Mouse (Mus musculus): Measurements from ENCODE around the gene Foxl2.

DNA sequence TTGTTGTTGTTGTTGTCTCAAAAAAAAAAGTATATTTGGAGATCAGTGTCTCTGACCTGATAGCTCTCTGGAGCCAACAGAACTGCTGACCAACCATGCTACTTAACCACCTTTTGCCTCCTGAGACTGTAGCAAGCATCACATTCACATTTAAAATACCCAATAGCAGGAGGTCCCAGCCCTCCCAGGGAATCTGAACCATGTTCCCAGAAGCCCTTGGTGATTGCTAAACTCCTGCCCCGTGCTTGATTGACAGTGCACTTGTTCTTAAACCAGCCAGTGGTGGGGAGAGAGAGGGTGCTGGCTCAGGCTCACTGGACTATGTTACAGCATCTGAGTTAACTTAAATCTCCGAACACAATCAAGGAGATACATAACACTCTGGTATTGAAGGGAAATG, 19.8 kb downstream of the Foxl2 start:
- TF ChIP-seq CTCF (IDR thresholded peaks at IDR 0.05; ENCODE audit: extremely low read depth, insufficient read length, insufficient replicate concordance, low read depth, low read length): no peak
- no peak for TF ChIP-seq POLR2A (IDR thresholded peaks at IDR 0.05; ENCODE audit: low read depth, low read length)
